Mouse (Mus musculus): ENCODE results near the gene Agtpbp1. TPM values are rescaled to one million over a fixed set of nuclear protein-coding genes. Genes with fewer than 3 reads are reported as not detected.
A peak's percentile ranks its signal among the peaks of the same experiment; 100 is the strongest.

The Agtpbp1 gene
- 74.6 and 82.5 TPM in 2 replicates for polyA plus RNA-seq (2012; rRNA removed)

- peak within 1 kb of the TSS; percentile 98 for H3K4me3 ChIP-seq (ENCODE audit: control insufficient read depth, low read depth, low read length)
- H3K36me3 ChIP-seq (ENCODE audit: control insufficient read depth, insufficient read depth, low read length) = peaks cover 2% of the 10 kb centered on the region; the same call in 1 of the 2 replicates
- no peaks in the 10 kb centered on the region for H3K27me3 ChIP-seq (ENCODE audit: control insufficient read depth, insufficient read depth, low read length)
- peaks cover 8% of the 10 kb centered on the region for H3K4me1 ChIP-seq (ENCODE audit: control insufficient read depth, insufficient read depth, low read length)
- TF ChIP-seq CTCF (IDR thresholded peaks at IDR 0.05; ENCODE audit: control insufficient read depth, insufficient read depth, insufficient replicate concordance, low read depth, low read length) (no peak), POLR2A (IDR thresholded peaks at IDR 0.05; ENCODE audit: control insufficient read depth, low read depth, low read length) (peak; percentile 61)
- H3K27ac ChIP-seq (ENCODE audit: control insufficient read depth, insufficient read depth, low read depth, low read length) = peak within 1 kb of the TSS; percentile 93
These were observed at the start of gene Agtpbp1, which contains the start of gene Naa35 for GRCm38 (mm10) chr13:59584947-59585647. Agtpbp1 (minus strand) TSS chr13:59585227. Naa35 (plus strand) TSS chr13:59585259.

- no peak overlapping the region for H3K27ac ChIP-seq (ENCODE audit: control insufficient read depth, insufficient read depth, low read depth, low read length)
- H3K4me1 ChIP-seq (ENCODE audit: control insufficient read depth, insufficient read depth, low read length) = no peaks in the 10 kb centered on the region
- H3K4me3 ChIP-seq (ENCODE audit: control insufficient read depth, low read depth, low read length) = no peak overlapping the region
- H3K27me3 ChIP-seq (ENCODE audit: control insufficient read depth, insufficient read depth, low read length) = no peaks in the 10 kb centered on the region
- TF ChIP-seq CTCF (IDR thresholded peaks at IDR 0.05; ENCODE audit: control insufficient read depth, insufficient read depth, insufficient replicate concordance, low read depth, low read length) = no peak
- no peak for TF ChIP-seq POLR2A (IDR thresholded peaks at IDR 0.05; ENCODE audit: control insufficient read depth, low read depth, low read length)
- H3K36me3 ChIP-seq (ENCODE audit: control insufficient read depth, insufficient read depth, low read length) = peaks cover 6% of the 10 kb centered on the region
These were observed 49.6 kb upstream of the Agtpbp1 start for GRCm38 (mm10) chr13:59634637-59635036.

- H3K36me3 ChIP-seq (ENCODE audit: control insufficient read depth, insufficient read depth, low read length) = peaks cover 11% of the 10 kb centered on the region
- H3K27me3 ChIP-seq (ENCODE audit: control insufficient read depth, insufficient read depth, low read length) = no peaks in the 10 kb centered on the region
- no peak for TF ChIP-seq POLR2A (IDR thresholded peaks at IDR 0.05; ENCODE audit: control insufficient read depth, low read depth, low read length)
- TF ChIP-seq CTCF (IDR thresholded peaks at IDR 0.05; ENCODE audit: control insufficient read depth, insufficient read depth, insufficient replicate concordance, low read depth, low read length) = no peak
- no peak overlapping the region for H3K27ac ChIP-seq (ENCODE audit: control insufficient read depth, insufficient read depth, low read depth, low read length)
- no peaks in the 10 kb centered on the region for H3K4me1 ChIP-seq (ENCODE audit: control insufficient read depth, insufficient read depth, low read length)
- H3K4me3 ChIP-seq (ENCODE audit: control insufficient read depth, low read depth, low read length) = no peak overlapping the region
These were observed 41.7 kb upstream of the Agtpbp1 start for GRCm38 (mm10) chr13:59626739-59627138.

GRCm38 (mm10) chr13:59624903-59625302 lies 39.9 kb upstream of the Agtpbp1 start:
- Histone ChIP-seq H3K4me1 (ENCODE audit: control insufficient read depth, insufficient read depth, low read length) (no peaks in the 10 kb centered on the region), H3K36me3 (ENCODE audit: control insufficient read depth, insufficient read depth, low read length) (peaks cover 8% of the 10 kb centered on the region), H3K27ac (ENCODE audit: control insufficient read depth, insufficient read depth, low read depth, low read length) (no peak overlapping the region), H3K27me3 (ENCODE audit: control insufficient read depth, insufficient read depth, low read length) (no peaks in the 10 kb centered on the region), H3K4me3 (ENCODE audit: control insufficient read depth, low read depth, low read length) (no peak overlapping the region)
- no peak for TF ChIP-seq POLR2A (IDR thresholded peaks at IDR 0.05; ENCODE audit: control insufficient read depth, low read depth, low read length)
- no peak for TF ChIP-seq CTCF (IDR thresholded peaks at IDR 0.05; ENCODE audit: control insufficient read depth, insufficient read depth, insufficient replicate concordance, low read depth, low read length)

GRCm38 (mm10) chr13:59624389-59624788 lies 39.4 kb upstream of the Agtpbp1 start:
- Histone ChIP-seq H3K27me3 (ENCODE audit: control insufficient read depth, insufficient read depth, low read length) (no peaks in the 10 kb centered on the region), H3K4me3 (ENCODE audit: control insufficient read depth, low read depth, low read length) (no peak overlapping the region), H3K36me3 (ENCODE audit: control insufficient read depth, insufficient read depth, low read length) (peaks cover 8% of the 10 kb centered on the region), H3K4me1 (ENCODE audit: control insufficient read depth, insufficient read depth, low read length) (no peaks in the 10 kb centered on the region), H3K27ac (ENCODE audit: control insufficient read depth, insufficient read depth, low read depth, low read length) (no peak overlapping the region)
- TF ChIP-seq CTCF (IDR thresholded peaks at IDR 0.05; ENCODE audit: control insufficient read depth, insufficient read depth, insufficient replicate concordance, low read depth, low read length) (no peak), POLR2A (IDR thresholded peaks at IDR 0.05; ENCODE audit: control insufficient read depth, low read depth, low read length) (no peak)

- no peak for TF ChIP-seq POLR2A (IDR thresholded peaks at IDR 0.05; ENCODE audit: control insufficient read depth, low read depth, low read length)
- TF ChIP-seq CTCF (IDR thresholded peaks at IDR 0.05; ENCODE audit: control insufficient read depth, insufficient read depth, insufficient replicate concordance, low read depth, low read length) = no peak
- Histone ChIP-seq H3K4me1 (ENCODE audit: control insufficient read depth, insufficient read depth, low read length) (no peaks in the 10 kb centered on the region), H3K36me3 (ENCODE audit: control insufficient read depth, insufficient read depth, low read length) (peaks cover 5% of the 10 kb centered on the region), H3K27ac (ENCODE audit: control insufficient read depth, insufficient read depth, low read depth, low read length) (no peak overlapping the region), H3K27me3 (ENCODE audit: control insufficient read depth, insufficient read depth, low read length) (no peaks in the 10 kb centered on the region), H3K4me3 (ENCODE audit: control insufficient read depth, low read depth, low read length) (no peak overlapping the region)
These were observed 36.8 kb upstream of the Agtpbp1 start for GRCm38 (mm10) chr13:59621643-59622489.

- H3K4me1 ChIP-seq (ENCODE audit: control insufficient read depth, insufficient read depth, low read length) = no peaks in the 10 kb centered on the region
- H3K27me3 ChIP-seq (ENCODE audit: control insufficient read depth, insufficient read depth, low read length) = no peaks in the 10 kb centered on the region
- no peak overlapping the region for H3K4me3 ChIP-seq (ENCODE audit: control insufficient read depth, low read depth, low read length)
- H3K36me3 ChIP-seq (ENCODE audit: control insufficient read depth, insufficient read depth, low read length) = peaks cover 5% of the 10 kb centered on the region
- TF ChIP-seq POLR2A (IDR thresholded peaks at IDR 0.05; ENCODE audit: control insufficient read depth, low read depth, low read length) = no peak
- TF ChIP-seq CTCF (IDR thresholded peaks at IDR 0.05; ENCODE audit: control insufficient read depth, insufficient read depth, insufficient replicate concordance, low read depth, low read length) = no peak
- H3K27ac ChIP-seq (ENCODE audit: control insufficient read depth, insufficient read depth, low read depth, low read length) = no peak overlapping the region
These were observed 33.4 kb upstream of the Agtpbp1 start for GRCm38 (mm10) chr13:59618463-59618862.
